Mouse (Mus musculus) thymus, adult 2 months (tissue): ENCODE measurements around the gene Rab21.

Experiments used
- CTCF ChIP-seq: fragments of 200-500 bp; IDR thresholded peaks from 2 replicates; pipeline ENCODE4 v1.5.1; 2012; ENCODE audit warnings: mild to moderate bottlenecking, control low read depth, low read length, moderate library complexity, borderline replicate concordance; ENCODE audit not compliant: control insufficient read depth, poor library complexity, insufficient read depth; ENCODE audit errors: extremely low read depth
- POLR2A ChIP-seq: fragments of 200-500 bp; IDR thresholded peaks from 2 replicates; pipeline ENCODE4 v1.6.1; 2012; ENCODE audit warnings: mild to moderate bottlenecking, low read length, control low read depth, moderate library complexity; ENCODE audit not compliant: control insufficient read depth, poor library complexity, insufficient read depth; ENCODE audit errors: extremely low read depth

GRCm38 (mm10) chr10:115288856-115289255 lies 26.5 kb downstream of the Rab21 start:
- TF ChIP-seq POLR2A (no peak), CTCF (no peak)
